Comparison of ENCODE assay signal across 8 mouse cellular contexts in genomic region chr2:166021642-166022041, GRCm38 (mm10). TPM values are rescaled to one million over a fixed set of nuclear protein-coding genes. Genes with fewer than 3 reads are reported as not detected.
A peak's percentile ranks its signal among the peaks of the same experiment; 100 is the strongest.
DNase-seq lines count a peak whose midpoint lies in the region; ATAC-seq lines count a peak whose summit lies in the region.

No protein-coding gene starts in this region.

- 43% methylated on average over 3 of the region's 3 CpGs for WGBS in heart, embryonic 12.5 days
- WGBS in forebrain, embryonic 13.5 days = 19% methylated on average over 3 of the region's 3 CpGs

- no peak overlapping the region for H3K4me3 ChIP-seq in heart, embryonic 12.5 days
- H3K4me3 ChIP-seq in forebrain, embryonic 13.5 days = no peak overlapping the region

- peak overlapping the region; percentile 6; the same call in 1 of the 2 replicates for H3K27ac ChIP-seq in heart, embryonic 12.5 days (ENCODE audit: poor library complexity, severe bottlenecking)
- peak overlapping the region; percentile 85 for H3K27ac ChIP-seq in forebrain, embryonic 13.5 days

- peaks cover 46% of the 10 kb centered on the region for H3K4me1 ChIP-seq in heart, embryonic 12.5 days (replicated peaks)
- peaks cover 32% of the 10 kb centered on the region for H3K4me1 ChIP-seq in forebrain, embryonic 13.5 days

- intact Hi-C loops in heart, postnatal 14 days (cut with DNase I) = no loop called here

- H3K4me2 ChIP-seq in heart, embryonic 12.5 days = no peak overlapping the region
- H3K4me2 ChIP-seq in forebrain, embryonic 13.5 days = no peak overlapping the region

- ATAC-seq in heart, embryonic 12.5 days (ENCODE audit: insufficient number of reproducible peaks, low FRiP score) = no peak
- ATAC-seq in forebrain, embryonic 13.5 days = peak; percentile 77

- H3K36me3 ChIP-seq in heart, embryonic 12.5 days = no peaks in the 10 kb centered on the region
- no peaks in the 10 kb centered on the region for H3K36me3 ChIP-seq in forebrain, embryonic 13.5 days (ENCODE audit: poor library complexity, severe bottlenecking)

- no peak for DNase-seq in heart, postnatal 14 days
- DNase-seq in NIH3T3 (ENCODE audit: low read depth) = peak; percentile 17
- DNase-seq in kidney, postnatal 4 days = peak; percentile 45 to 60
- DNase-seq in testis, postnatal 14 days (ENCODE audit: low spot score) = no peak
- no peak for DNase-seq in layer of hippocampus, adult 9-11 months
- no peak for DNase-seq in thymus, adult 18-20 months

- H3K9me3 ChIP-seq in heart, embryonic 12.5 days (replicated peaks) = no peaks in the 10 kb centered on the region
- no peaks in the 10 kb centered on the region for H3K9me3 ChIP-seq in forebrain, embryonic 13.5 days (replicated peaks)

- no peak overlapping the region for H3K9ac ChIP-seq in heart, embryonic 12.5 days
- H3K9ac ChIP-seq in forebrain, embryonic 13.5 days = no peak overlapping the region

- no peaks in the 10 kb centered on the region for H3K27me3 ChIP-seq in heart, embryonic 12.5 days (replicated peaks)
- no peaks in the 10 kb centered on the region for H3K27me3 ChIP-seq in forebrain, embryonic 13.5 days

RNA-seq across cellular contexts. Expression of gene Ncoa3, which starts 29.2 kb away (rescaled TPM):
- polyA plus RNA-seq in heart, embryonic 12.5 days (2016; fragmentation: Nextera tagmentation; extraction: Ambion mirVana) = 16.4 and 17.4 TPM in 2 replicates
- 10 to 100 TPM; 28.7 to 31.5 TPM for total RNA-seq in heart, postnatal 14 days (2021)
- 9.1 and 9.7 TPM in 2 replicates for polyA plus RNA-seq in forebrain, embryonic 13.5 days (2015; fragmentation: Nextera tagmentation; extraction: Ambion mirVana)

Comparison
In these comparisons a context has a peak if more than half of its experiments do, and no peak if none do; other contexts are left out.
1. DNase-seq: peak in NIH3T3 (single experiment) and kidney, postnatal 4 days (2 of 2); none in heart, postnatal 14 days (0 of 2), testis, postnatal 14 days (single experiment), layer of hippocampus, adult 9-11 months (single experiment) and thymus, adult 18-20 months (0 of 2).